Mouse (Mus musculus) CD8-positive naive resting alpha-beta T cell, adult 57 days (primary cell): ENCODE measurements around the gene Ostc. TPM values are rescaled to one million over a fixed set of nuclear protein-coding genes. Genes with fewer than 3 reads are reported as not detected.

Experiments used
- total RNA-seq: library from RNA; stranded (reverse); gene quantifications from one replicate; pipeline ENCODE4 v1.2.4, GENCODE M21; 2023

The Ostc gene
- total RNA-seq = 70.7 TPM

DNA sequence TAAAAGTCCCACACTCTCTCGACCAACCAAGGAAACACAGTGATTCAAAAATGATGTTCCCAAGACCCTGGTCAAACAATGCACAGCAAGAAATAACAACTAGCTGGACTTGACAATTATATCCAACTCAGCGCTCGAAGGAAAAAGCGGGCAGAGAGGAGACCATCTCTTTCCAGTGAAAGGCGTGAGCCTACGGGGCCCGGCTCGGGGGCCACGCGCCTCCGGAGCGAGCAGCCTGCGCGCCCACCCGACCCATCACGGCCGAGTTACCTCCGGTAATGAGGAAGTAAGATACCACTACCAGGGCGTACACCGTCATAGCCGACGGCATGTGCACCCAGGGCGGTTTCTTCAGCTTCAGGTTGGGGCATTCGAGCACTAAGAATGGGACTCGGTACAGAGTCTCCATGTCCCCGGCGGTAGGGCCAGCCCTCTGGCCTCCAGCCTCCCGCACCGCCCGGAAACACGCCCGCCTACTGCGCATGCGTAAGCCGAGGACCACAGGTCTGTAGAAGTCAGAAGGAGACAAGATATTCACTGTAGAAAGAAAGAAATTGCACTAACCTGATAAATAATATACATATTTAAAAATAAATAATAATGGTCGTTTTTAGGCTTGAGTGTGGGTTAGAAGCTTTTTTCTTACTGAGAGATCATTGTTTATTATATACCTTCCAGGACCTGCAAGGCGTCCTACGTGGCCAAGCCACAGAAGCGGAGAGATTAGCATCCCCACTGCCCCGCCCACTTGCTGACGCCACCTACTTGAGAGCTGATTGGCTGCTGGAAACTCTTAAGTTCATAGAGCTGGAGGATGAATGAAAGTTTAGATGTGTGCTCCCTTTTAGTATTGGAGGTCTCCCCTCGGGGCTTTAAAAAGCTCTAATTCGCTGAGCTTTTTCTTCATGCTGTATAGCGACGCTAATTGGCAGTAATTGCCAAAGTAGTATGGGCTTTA lies at the start of gene Ostc:
Gene Ostc (minus strand): TSS at position 478 of the 958 bp plus-strand sequence.

DNA sequence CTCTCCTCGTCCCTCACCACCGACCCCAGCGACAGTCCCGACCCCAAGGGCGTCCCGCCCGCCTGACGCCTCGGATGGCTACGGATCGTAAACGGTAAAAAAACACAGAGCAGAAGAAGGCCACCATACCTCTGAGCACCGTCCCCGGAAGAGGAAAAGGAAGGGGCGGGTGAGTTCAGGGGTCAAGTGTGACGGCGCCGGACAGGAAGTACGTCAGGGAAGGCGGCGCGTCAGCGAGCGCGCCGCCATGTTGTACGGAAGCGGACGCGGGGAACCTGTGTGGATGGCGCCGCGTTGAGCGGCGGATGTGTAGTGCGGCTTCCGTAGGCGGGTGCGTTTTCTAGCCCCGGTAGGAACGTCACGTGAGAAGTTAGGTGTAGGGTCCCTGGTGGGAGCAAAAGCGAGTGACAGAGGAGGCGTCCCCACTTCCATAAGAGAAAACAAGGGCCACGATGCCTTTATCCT lies 21.0 kb upstream of the Ostc start, which contains the start of gene Rpl34:
Gene Rpl34 (minus strand): TSS at position 210 of the 465 bp plus-strand sequence.

Other genes starting within 250 kb of the Ostc start
- gene Etnppl, start 92.0 kb downstream of the Ostc start, total RNA-seq = not detected
- 1,976 TPM for gene Rpl34, start 21.0 kb upstream of the Ostc start, total RNA-seq